In genomic region chr19:32759357-32760024, GRCm38 (mm10) we compare ENCODE assay signal across 9 mouse cellular contexts. TPM values are rescaled to one million over a fixed set of nuclear protein-coding genes. Genes with fewer than 3 reads are reported as not detected.
DNase-seq lines count a peak whose midpoint lies in the region; TF ChIP-seq lines count a peak whose summit lies in the region.
"Had no signal": no experiment of that assay in that cellular context is flagged by ENCODE, and none has a peak within 500 bp of the region (broad histone marks: within the 10 kb centered on the region; RNA-seq: fewer than 3 reads in every experiment).

No protein-coding gene starts in this region.

- no peak for TF ChIP-seq CTCF in layer of hippocampus, adult 2 months (conservative IDR thresholded peaks at IDR 0.05)

- H3K27me3 ChIP-seq in embryonic facial prominence, embryonic 10.5 days (replicated peaks; ENCODE audit: low read depth, poor library complexity, severe bottlenecking), result peaks cover 9% of the 10 kb centered on the region

- H3K4me3 ChIP-seq in layer of hippocampus, adult 2 months, result peak overlapping the region; percentile 94
- peak overlapping the region; percentile 89 for H3K4me3 ChIP-seq in embryonic facial prominence, embryonic 10.5 days

- no peak for DNase-seq in layer of hippocampus, adult 2 months (ENCODE audit: low spot score in 2 of 2)
- DNase-seq in layer of hippocampus, postnatal 25 days (ENCODE audit: extremely low spot score in 1 of 2, low spot score in 1 of 2), result no peak
- DNase-seq in embryonic facial prominence, embryonic 10.5 days (ENCODE audit: low spot score), result no peak
- peak; percentile 46 for DNase-seq in induced T-regulatory cell, adult 2 months (ENCODE audit: low read depth)
- DNase-seq in neural tube, embryonic 10.5 days (ENCODE audit: extremely low spot score, low spot score), result peak; percentile 14
- DNase-seq in ovary, adult 18-20 months (ENCODE audit: low spot score), result no peak
- no peak for DNase-seq in left cerebral cortex, adult 8-10 months (ENCODE audit: low spot score in 2 of 2)
- no peak for DNase-seq in gastrocnemius, adult 18-20 months (ENCODE audit: low spot score)
- DNase-seq: spleen, adult 18-20 months had no signal

- WGBS in embryonic facial prominence, embryonic 10.5 days, result 3% methylated on average over 8 of the region's 8 CpGs

- peaks cover 22% of the 10 kb centered on the region for H3K36me3 ChIP-seq in embryonic facial prominence, embryonic 10.5 days (replicated peaks)

- H3K4me1 ChIP-seq in embryonic facial prominence, embryonic 10.5 days, result peaks cover 28% of the 10 kb centered on the region

- H3K27ac ChIP-seq in layer of hippocampus, adult 2 months, result peak overlapping the region; percentile 98; the same call in 1 of the 2 replicates
- H3K27ac ChIP-seq in embryonic facial prominence, embryonic 10.5 days (replicated peaks), result no peak overlapping the region; the same call in 1 of the 2 replicates

- H3K9me3 ChIP-seq in embryonic facial prominence, embryonic 10.5 days, result no peaks in the 10 kb centered on the region

RNA-seq across cellular contexts. Expression of gene Pten, which starts 2.2 kb away (rescaled TPM):
- 100 to 1,000 TPM; 114 TPM for total RNA-seq in layer of hippocampus, adult 2 months (2021)
- 100 to 1,000 TPM; 111 to 117 TPM for total RNA-seq in layer of hippocampus, postnatal 25 days (2021)
- 6.7 and 6.9 TPM in 2 replicates for polyA plus RNA-seq in embryonic facial prominence, embryonic 10.5 days (2016; fragmentation: Nextera tagmentation; extraction: Ambion mirVana)
- total RNA-seq in left cerebral cortex, adult 8-10 months (2022), result 100 to 1,000 TPM; 130 to 149 (median 139) TPM
- total RNA-seq in gastrocnemius, adult 18-20 months (2021), result 10 to 100 TPM; 28.4 to 32.2 TPM

RNA-seq across cellular contexts. Expression of gene Atad1, which starts 19.9 kb away (rescaled TPM):
- 10 to 100 TPM; 91.7 to 92.5 TPM for total RNA-seq in layer of hippocampus, adult 2 months (2021)
- 100 to 1,000 TPM in 1 of 2 experiments, 10 to 100 TPM in 1; 97.1 to 105 TPM for total RNA-seq in layer of hippocampus, postnatal 25 days (2021)
- 66.6 and 71.8 TPM in 2 replicates for polyA plus RNA-seq in embryonic facial prominence, embryonic 10.5 days (2016; fragmentation: Nextera tagmentation; extraction: Ambion mirVana)
- 100 to 1,000 TPM in 2 of 4 experiments, 10 to 100 TPM in 2; 90.3 to 120 (median 103) TPM for total RNA-seq in left cerebral cortex, adult 8-10 months (2022)
- total RNA-seq in gastrocnemius, adult 18-20 months (2021), result 10 to 100 TPM; 54.6 to 58.7 TPM

Comparison
In these comparisons a context has a peak if more than half of its experiments do, and no peak if none do; other contexts are left out.
1. DNase-seq: peak in induced T-regulatory cell, adult 2 months (single experiment) and neural tube, embryonic 10.5 days (single experiment); none in layer of hippocampus, adult 2 months (0 of 2), layer of hippocampus, postnatal 25 days (0 of 2), embryonic facial prominence, embryonic 10.5 days (single experiment), ovary, adult 18-20 months (single experiment), left cerebral cortex, adult 8-10 months (0 of 2) and gastrocnemius, adult 18-20 months (single experiment).